Mouse (Mus musculus) right cerebral cortex, adult 2 months (tissue): ENCODE results near the gene Gm597.

Experiments used
- DNase-seq, 2 experiments: peaks; one replicate each; pipeline ENCODE4 v3.0.0; 2021 to 2022; ENCODE audit warnings: low spot score in 2 of 2

The Gm597 gene

DNA sequence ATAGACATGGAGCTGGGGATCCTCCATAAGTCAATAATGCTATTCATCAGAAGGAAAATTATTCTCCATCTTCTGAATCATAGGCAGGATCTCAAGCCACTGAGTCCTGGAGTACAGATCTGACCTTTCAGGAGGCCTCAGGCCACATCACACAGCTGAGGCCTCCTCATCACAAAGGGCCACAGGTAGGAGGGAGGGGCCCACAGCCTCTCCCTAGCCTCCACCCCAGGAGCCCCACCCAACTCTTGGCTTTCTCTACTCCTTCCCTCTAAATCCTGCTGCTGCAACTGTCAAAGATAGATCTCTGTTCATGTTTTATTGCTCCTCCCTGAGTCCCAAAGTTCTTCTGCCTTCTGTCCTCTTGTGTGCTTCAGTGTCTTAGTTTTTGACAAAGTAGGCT, at the start of gene Gm597:
TSS of gene Gm597 (minus strand) at position 101 of the 400 bp plus-strand sequence.
- DNase-seq, result no peak

DNA sequence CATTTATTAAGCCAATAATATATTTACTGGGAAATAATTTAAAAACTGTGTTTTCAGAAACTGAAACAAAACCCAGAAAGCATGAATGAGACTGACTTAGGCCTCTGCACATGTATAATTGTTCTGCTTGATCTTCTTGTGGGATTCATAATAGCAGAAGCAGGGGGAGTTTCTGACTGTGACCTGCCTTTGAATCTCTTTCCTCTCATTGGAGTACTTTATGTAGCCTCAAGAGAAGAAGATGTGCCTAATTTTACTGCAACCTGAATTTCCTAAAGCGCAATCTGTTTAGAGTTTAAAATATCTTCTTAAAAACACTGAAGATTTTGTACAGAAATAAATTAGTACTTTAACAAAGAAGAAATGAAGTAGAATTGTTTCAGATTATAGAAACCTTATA, 27.6 kb upstream of the Gm597 start:
- DNase-seq, result no peak

DNA sequence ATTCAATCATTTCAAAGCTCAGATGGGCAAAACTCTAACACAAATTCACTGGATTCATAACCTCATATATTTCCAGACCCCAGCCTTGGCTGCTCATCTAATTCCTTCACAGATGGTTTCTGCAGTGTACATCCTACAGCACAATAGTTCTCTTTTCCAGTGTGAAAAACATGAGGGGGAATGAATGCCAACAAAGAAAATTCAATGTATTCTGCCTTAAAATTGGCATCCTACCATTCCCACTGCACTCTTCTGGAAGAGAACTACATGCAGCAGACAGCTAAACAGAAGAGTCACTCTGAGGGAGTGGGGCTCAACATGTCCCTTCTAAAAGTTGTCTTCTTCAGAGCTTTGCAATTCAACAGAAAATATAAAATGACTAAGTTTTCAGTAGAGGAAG, 26.6 kb upstream of the Gm597 start:
- no peak for DNase-seq

DNA sequence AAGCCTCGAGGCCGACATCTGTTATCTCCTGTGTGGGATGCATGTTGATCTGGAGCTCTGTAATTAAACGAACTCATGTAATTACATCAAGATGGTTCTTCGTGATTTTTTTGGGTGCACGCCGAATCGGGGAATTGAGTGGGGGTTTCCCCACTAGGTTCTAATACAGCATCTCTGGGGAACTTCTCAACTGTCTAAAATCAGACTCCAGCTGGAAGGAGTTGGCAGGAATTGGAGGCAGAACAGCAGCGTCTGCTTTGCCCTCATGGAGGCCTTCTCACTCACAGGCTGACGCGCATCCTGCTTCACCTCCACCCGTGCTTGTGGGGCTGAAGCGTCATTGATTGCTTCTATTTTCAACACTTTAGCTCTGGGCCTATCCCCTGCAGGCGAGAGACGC, 20.8 kb upstream of the Gm597 start:
- no peak for DNase-seq
